Mouse (Mus musculus) midbrain, embryonic 13.5 days (tissue): ENCODE data around the gene Araf. TPM values are rescaled to one million over a fixed set of nuclear protein-coding genes. Genes with fewer than 3 reads are reported as not detected.

Experiments
- ATAC-seq: fragments of 200-750 bp; cut with Nextera tagmentation; 2 replicates; pipeline ENCODE4 v1.8.0; 2017; ENCODE audit warnings: mild to moderate bottlenecking, moderate TSS enrichment, moderate library complexity
- H3K27ac ChIP-seq: fragments of 300-500 bp; sonication (generic); 2 replicates; pipeline ENCODE4 v1.5.1; 2015; ENCODE audit warnings: inconsistent platforms, mild to moderate bottlenecking, moderate library complexity
- H3K27me3 ChIP-seq: fragments of 300-500 bp; sonication (generic); 2 replicates; pipeline ENCODE4 v1.6.1; 2015; ENCODE audit warnings: mild to moderate bottlenecking, inconsistent platforms
- H3K36me3 ChIP-seq: fragments of 300-500 bp; sonication (generic); 2 replicates; pipeline ENCODE4 v1.6.1; 2015; ENCODE audit warnings: mild to moderate bottlenecking, inconsistent platforms
- H3K4me1 ChIP-seq: fragments of 300-500 bp; sonication (generic); replicated peaks from 2 replicates; pipeline ENCODE4 v1.6.1; 2015; ENCODE audit warnings: inconsistent platforms
- H3K4me2 ChIP-seq: fragments of 300-500 bp; sonication (generic); replicated peaks from 2 replicates; pipeline ENCODE4 v1.6.1; 2015; ENCODE audit warnings: moderate library complexity, mild to moderate bottlenecking, inconsistent platforms
- H3K4me3 ChIP-seq: fragments of 300-500 bp; sonication (generic); replicated peaks from 2 replicates; pipeline ENCODE4 v1.5.1; 2015; ENCODE audit warnings: mild to moderate bottlenecking, inconsistent platforms
- H3K9ac ChIP-seq: fragments of 300-500 bp; sonication (generic); replicated peaks from 2 replicates; pipeline ENCODE4 v1.6.1; 2015; ENCODE audit warnings: mild to moderate bottlenecking, inconsistent platforms
- H3K9me3 ChIP-seq: fragments of 300-500 bp; sonication (generic); 2 replicates; pipeline ENCODE4 v1.6.1; 2016; ENCODE audit warnings: mild to moderate bottlenecking, inconsistent platforms
- WGBS: fragments of 180-500 bp; shearing (Covaris S2); methylation state at CpG from one replicate; pipeline ENCODE4 v1.1.7; 2015; 5-methylcytosine and 5-hydroxymethylcytosine counted together
- polyA plus RNA-seq: library from polyadenylated mRNA; unstranded; fragments of >200 nt; fragmentation: Nextera tagmentation; extraction: Ambion mirVana; gene quantifications from 2 replicates; pipeline ENCODE4 v1.2.1, GENCODE M21; 2015

Araf gene
- polyA plus RNA-seq, result 245 and 255 TPM in 2 replicates

DNA sequence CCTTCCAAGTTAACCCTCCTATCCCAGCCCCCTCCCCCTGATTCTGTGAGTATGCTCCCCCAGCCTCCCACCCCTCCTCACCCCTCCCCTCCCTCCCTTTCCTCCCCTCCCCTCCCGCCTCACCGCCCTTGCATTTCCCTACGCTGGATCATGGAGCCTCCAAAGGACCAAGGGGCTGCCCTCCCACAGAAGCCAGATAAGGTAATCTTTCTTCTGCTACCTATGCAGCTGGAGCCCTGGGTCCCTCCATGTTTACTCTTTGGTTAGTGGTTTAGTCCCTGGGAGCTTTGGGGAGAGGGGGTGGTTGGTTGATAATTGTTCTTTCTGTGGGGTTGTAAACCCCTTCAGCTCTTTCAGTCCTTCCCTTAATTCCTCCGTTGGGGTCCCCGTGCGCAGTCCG, at the start of gene Araf:
Gene Araf, plus strand, starts transcription at position 134 of the 400 bp plus-strand sequence.
- peak within 1 kb of the TSS; percentile 70 for H3K9ac ChIP-seq
- peak; percentile 78 for ATAC-seq
- peak within 1 kb of the TSS; percentile 48 for H3K4me3 ChIP-seq
- 18% methylated on average over 7 of the region's 7 CpGs for WGBS
- no peaks in the 10 kb centered on the region for H3K27me3 ChIP-seq
- peak within 1 kb of the TSS; percentile 54 for H3K4me2 ChIP-seq
- H3K27ac ChIP-seq, result peak within 1 kb of the TSS; percentile 94
- 0 out of 2 replicates have a peak, but pooled peaks cover 3% of the 10 kb centered on the region for H3K4me1 ChIP-seq
- H3K9me3 ChIP-seq, result no peaks in the 10 kb centered on the region
- no peaks in the 10 kb centered on the region for H3K36me3 ChIP-seq

- Histone ChIP-seq H3K9ac (no peak overlapping the region), H3K27me3 (no peaks in the 10 kb centered on the region), H3K4me2 (no peak overlapping the region), H3K4me1 (no peaks in the 10 kb centered on the region), H3K36me3 (no peaks in the 10 kb centered on the region), H3K27ac (no peak overlapping the region), H3K4me3 (no peak overlapping the region), H3K9me3 (no peaks in the 10 kb centered on the region)
- WGBS, result 93% methylated on average over 2 of the region's 2 CpGs
- no peak for ATAC-seq
Observed at GRCm38 (mm10) chrX:20748829-20749228, 48.8 kb upstream of the Araf start.

DNA sequence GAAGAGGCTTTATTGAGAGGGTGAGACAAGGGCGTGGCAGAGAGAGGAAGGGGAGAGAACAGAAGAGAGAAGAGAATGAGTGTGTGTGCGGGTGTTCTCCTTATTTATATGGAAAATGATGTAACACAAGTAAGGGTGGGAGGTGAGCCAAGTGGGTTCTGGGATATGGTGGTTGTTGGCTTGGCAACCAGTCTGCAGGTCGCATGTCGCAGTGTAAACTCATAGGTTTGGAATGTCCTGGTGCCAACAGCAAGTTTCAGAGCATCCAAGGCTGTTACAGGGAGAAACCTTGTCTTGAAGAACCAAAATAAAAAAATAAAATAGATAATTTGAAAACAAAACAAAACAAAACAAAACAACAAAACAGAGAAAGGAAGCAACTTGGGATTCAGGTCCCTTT, 36.4 kb upstream of the Araf start:
- Histone ChIP-seq H3K9me3 (no peaks in the 10 kb centered on the region; the same call in 1 of the 2 replicates), H3K4me1 (no peaks in the 10 kb centered on the region), H3K27me3 (no peaks in the 10 kb centered on the region), H3K4me2 (no peak overlapping the region), H3K27ac (no peak overlapping the region), H3K4me3 (no peak overlapping the region), H3K9ac (no peak overlapping the region), H3K36me3 (no peaks in the 10 kb centered on the region)
- WGBS, result 80% methylated on average over 4 of the region's 4 CpGs
- ATAC-seq, result no peak

DNA sequence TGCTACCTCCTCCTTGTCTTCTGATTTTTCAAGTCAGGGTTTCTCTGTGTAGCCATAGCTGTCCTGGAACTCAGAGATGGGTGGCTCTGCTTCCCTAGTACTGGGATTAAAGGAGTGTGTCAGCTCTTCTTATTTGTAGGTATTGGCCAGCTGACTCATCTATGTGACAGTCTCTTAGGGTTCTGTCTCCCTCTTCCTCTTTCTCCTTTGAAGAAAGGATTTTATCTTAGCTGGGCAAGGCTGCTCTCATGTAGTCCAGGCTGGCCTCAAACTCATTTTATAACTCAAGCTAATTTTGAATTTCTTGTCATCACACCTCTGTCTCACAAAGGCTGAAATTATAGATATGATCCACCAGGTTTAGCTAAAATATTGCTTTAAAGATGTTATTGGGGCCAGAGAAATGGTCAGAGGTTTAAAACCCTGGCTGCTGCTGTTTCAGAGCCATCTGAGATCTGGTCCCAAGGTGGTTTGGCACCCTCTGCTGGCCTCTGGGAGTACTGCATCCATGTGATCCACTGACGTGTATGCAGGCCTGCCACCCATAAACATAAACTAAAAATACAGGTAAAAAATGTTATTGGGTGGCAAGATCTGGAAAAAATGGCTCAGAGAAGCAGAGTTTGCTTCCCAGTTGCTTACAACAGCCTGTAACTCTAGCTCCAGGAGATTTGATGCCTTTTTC, 26.8 kb upstream of the Araf start:
- H3K4me3 ChIP-seq, result no peak overlapping the region
- no peaks in the 10 kb centered on the region for H3K4me1 ChIP-seq
- no peaks in the 10 kb centered on the region for H3K27me3 ChIP-seq
- 4% methylated on average over 1 of the region's 1 CpGs for WGBS
- no peak overlapping the region for H3K4me2 ChIP-seq
- H3K9me3 ChIP-seq, result no peaks in the 10 kb centered on the region
- no peaks in the 10 kb centered on the region for H3K36me3 ChIP-seq
- H3K9ac ChIP-seq, result no peak overlapping the region
- 0 out of 2 replicates have a peak, but pooled peaks have one; percentile 65 for ATAC-seq
- no peak overlapping the region for H3K27ac ChIP-seq

DNA sequence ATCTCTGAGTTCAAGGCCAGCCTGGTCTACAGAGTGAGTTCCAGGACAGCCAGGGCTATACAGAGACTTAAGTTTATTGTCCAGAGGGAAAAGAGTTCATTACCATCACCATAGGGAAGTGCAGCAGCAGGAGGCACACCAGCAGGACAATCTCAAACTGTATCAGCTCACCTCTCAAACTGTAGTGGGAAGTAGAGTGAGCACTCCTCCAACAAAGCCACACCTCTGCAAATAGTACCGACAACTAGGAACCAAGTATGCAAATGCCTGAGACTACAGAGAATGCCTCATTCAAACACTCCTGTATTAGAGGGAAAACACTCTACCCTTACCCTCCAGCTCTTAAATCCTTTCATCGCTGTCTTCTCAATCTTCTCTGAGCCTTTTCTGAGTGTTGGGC, 25.9 kb upstream of the Araf start:
- Histone ChIP-seq H3K9ac (no peak overlapping the region), H3K9me3 (no peaks in the 10 kb centered on the region), H3K4me2 (no peak overlapping the region), H3K36me3 (no peaks in the 10 kb centered on the region), H3K4me3 (no peak overlapping the region), H3K27ac (no peak overlapping the region), H3K4me1 (no peaks in the 10 kb centered on the region), H3K27me3 (no peaks in the 10 kb centered on the region)
- no peak for ATAC-seq
- WGBS, result 63% methylated on average over 2 of the region's 2 CpGs

DNA sequence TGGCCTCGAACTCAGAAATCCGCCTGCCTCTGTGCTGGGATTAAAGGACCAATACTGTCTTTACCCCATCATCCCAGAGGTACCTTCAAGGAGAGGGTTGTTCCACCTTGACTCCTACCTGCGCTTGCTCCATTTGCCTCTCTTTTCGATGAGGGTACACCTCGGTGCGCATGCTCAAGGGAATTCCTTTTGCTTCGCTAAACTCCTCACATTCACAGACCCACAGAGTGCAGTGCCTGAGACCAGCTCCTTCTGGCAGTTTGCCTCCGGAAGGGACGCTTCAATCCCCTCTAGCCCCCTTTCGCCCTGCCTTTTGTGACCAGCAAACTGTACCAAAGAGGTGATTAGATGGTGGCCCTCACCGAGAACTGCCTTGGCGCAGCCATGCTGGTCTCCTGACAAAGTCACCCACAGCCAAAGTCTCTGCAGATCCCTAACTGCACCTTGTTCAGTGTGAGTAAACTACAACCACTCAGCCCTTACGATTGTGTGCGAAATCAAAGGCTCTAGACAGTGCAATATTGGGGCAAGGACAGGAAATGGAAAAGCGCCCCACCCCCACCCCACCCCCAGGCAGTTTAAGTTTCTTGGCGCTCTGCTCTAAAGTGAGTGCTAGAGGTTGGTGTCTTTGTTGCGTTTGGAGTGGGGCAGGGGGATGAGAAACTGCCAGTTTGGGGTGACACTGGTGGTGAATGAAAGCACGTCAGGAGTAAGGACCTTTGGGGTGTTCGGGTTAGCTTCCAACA, 22.2 kb upstream of the Araf start:
- Histone ChIP-seq H3K27me3 (no peaks in the 10 kb centered on the region), H3K9me3 (no peaks in the 10 kb centered on the region), H3K4me1 (no peaks in the 10 kb centered on the region), H3K27ac (no peak overlapping the region), H3K36me3 (no peaks in the 10 kb centered on the region), H3K4me2 (no peak overlapping the region), H3K9ac (no peak overlapping the region), H3K4me3 (no peak overlapping the region)
- ATAC-seq, result no peak
- WGBS, result 57% methylated on average over 19 of the region's 19 CpGs

- Histone ChIP-seq H3K4me1 (no peaks in the 10 kb centered on the region), H3K4me3 (no peak overlapping the region), H3K4me2 (no peak overlapping the region), H3K27ac (no peak overlapping the region), H3K9me3 (no peaks in the 10 kb centered on the region), H3K9ac (no peak overlapping the region), H3K27me3 (no peaks in the 10 kb centered on the region), H3K36me3 (no peaks in the 10 kb centered on the region)
- ATAC-seq, result no peak
Observed at GRCm38 (mm10) chrX:20777619-20778018, 20.0 kb upstream of the Araf start.

DNA sequence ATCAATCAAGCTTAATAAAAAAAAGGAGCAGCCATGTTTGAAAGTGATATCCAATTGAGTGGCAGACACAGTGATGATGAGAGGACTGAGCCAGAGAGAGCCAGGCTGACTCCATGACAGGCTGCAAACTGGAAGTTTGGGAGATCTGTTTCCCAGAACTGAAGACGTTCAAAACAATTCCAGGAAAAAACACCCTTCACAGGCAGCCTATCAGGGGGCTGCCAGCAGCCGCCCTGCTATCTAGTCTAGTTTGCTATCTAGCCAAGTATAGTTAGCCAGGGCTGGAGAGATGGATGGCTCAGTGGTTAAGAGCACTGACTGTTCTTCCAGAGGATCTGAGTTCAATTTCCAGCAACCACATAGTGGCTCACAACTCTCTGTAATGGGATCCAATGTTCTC, 10.3 kb upstream of the Araf start:
- no peaks in the 10 kb centered on the region for H3K27me3 ChIP-seq
- no peak overlapping the region for H3K9ac ChIP-seq
- 67% methylated on average over 2 of the region's 2 CpGs for WGBS
- H3K4me1 ChIP-seq, result no peaks in the 10 kb centered on the region
- no peaks in the 10 kb centered on the region for H3K36me3 ChIP-seq
- H3K9me3 ChIP-seq, result no peaks in the 10 kb centered on the region
- H3K4me2 ChIP-seq, result no peak overlapping the region
- ATAC-seq, result no peak
- no peak overlapping the region for H3K4me3 ChIP-seq
- H3K27ac ChIP-seq, result no peak overlapping the region

DNA sequence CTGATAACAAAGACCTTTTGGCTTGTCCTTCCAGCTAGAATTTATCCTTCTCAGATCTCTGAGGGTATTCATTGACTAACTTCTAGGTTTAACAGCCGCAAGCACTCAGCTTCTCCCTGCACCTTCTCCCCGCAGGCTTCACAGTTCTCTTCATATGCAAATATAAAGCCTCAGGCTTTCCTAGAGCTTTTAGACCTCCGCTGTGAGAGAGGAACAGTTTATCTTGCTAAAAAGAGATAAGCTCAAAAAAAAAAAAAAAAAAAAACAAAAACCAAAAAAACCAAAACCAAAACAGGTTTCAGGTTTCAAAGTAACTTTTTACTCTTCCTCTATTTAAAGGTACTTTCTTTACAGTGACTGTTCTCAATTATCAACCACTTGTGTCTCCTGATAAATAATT, 5.2 kb upstream of the Araf start:
- no peaks in the 10 kb centered on the region for H3K36me3 ChIP-seq
- H3K27ac ChIP-seq, result no peak overlapping the region
- H3K9me3 ChIP-seq, result no peaks in the 10 kb centered on the region
- H3K9ac ChIP-seq, result no peak overlapping the region
- 0 out of 2 replicates have a peak, but pooled peaks cover 3% of the 10 kb centered on the region for H3K4me1 ChIP-seq
- ATAC-seq, result no peak
- no peak overlapping the region for H3K4me2 ChIP-seq
- 18% methylated on average over 3 of the region's 3 CpGs for WGBS
- no peak overlapping the region for H3K4me3 ChIP-seq
- H3K27me3 ChIP-seq, result no peaks in the 10 kb centered on the region

DNA sequence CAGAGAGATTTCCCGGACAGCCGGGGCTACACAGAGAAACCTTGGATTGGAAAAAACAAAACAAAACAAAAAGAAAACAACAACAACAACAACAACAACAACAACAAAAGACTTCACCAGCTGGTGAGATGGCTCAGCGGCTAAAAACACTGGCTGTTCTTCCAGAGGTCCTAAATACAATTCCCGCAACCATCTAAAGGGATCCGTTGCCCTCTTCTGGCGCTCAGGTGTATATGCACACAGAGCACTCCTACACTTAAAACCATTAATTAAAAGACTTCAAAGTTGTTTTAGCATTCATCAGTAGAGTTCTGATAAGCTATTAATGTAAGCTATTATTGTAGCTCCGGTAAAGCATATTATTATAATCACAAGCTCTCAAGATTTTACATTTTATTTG, 4.4 kb upstream of the Araf start:
- Histone ChIP-seq H3K9me3 (no peaks in the 10 kb centered on the region), H3K4me1 (0 out of 2 replicates have a peak, but pooled peaks cover 3% of the 10 kb centered on the region), H3K4me2 (no peak overlapping the region), H3K27me3 (no peaks in the 10 kb centered on the region), H3K9ac (no peak overlapping the region), H3K36me3 (no peaks in the 10 kb centered on the region), H3K27ac (no peak overlapping the region), H3K4me3 (no peak overlapping the region)
- ATAC-seq, result no peak
- WGBS, result 58% methylated on average over 7 of the region's 7 CpGs

- Histone ChIP-seq H3K9ac (no peak overlapping the region), H3K27ac (no peak overlapping the region), H3K4me3 (no peak overlapping the region), H3K27me3 (no peaks in the 10 kb centered on the region), H3K9me3 (no peaks in the 10 kb centered on the region), H3K36me3 (no peaks in the 10 kb centered on the region), H3K4me2 (no peak overlapping the region), H3K4me1 (0 out of 2 replicates have a peak, but pooled peaks cover 3% of the 10 kb centered on the region)
- ATAC-seq, result no peak
- WGBS, result 36% methylated on average over 5 of the region's 5 CpGs
Observed at GRCm38 (mm10) chrX:20794229-20794628, 3.4 kb upstream of the Araf start.

DNA sequence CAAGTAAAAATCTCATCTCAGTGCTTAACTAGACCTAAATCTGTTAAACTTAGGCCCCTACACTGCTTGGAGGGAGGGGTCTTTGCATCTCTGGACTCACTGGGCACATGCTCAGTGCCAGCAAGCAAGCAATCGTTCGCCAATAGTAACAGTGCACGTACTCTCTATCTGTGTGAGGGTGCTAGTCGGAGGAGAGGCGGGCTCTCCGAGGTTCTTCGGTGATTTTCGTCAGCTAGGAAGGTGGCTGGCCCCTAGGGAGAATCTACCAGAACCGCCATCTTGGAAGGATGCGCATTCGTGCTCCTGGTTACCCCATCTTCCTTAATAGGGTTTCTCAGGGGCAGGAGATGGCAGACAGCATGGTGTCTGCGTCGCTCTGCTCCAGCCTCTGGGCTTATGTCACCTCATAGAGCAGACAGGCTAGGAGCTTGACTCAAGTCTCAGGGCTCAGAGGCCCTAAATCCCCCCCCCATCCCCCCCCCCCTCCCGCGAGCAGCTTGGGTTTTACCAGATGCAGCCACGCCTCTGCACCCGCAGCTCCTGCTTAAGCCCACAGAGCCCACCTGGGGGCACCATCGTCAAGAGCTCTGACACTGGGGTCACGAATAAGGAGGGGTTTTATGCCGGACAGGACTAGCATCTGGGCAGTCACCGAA, 655 bp downstream of the Araf start:
- ATAC-seq, result peak; percentile 99
- peak overlapping the region; percentile 94 for H3K27ac ChIP-seq
- H3K36me3 ChIP-seq, result no peaks in the 10 kb centered on the region
- 0 out of 2 replicates have a peak, but pooled peaks cover 3% of the 10 kb centered on the region for H3K4me1 ChIP-seq
- H3K4me2 ChIP-seq, result peak overlapping the region; percentile 54
- 19% methylated on average over 17 of the region's 21 CpGs for WGBS
- peak overlapping the region; percentile 48 for H3K4me3 ChIP-seq
- no peaks in the 10 kb centered on the region for H3K9me3 ChIP-seq
- peak overlapping the region; percentile 70 for H3K9ac ChIP-seq
- H3K27me3 ChIP-seq, result no peaks in the 10 kb centered on the region
